8 mouse cellular contexts compared by ENCODE assay signal in genomic region chr8:114205221-114205901, GRCm38 (mm10). TPM values are rescaled to one million over a fixed set of nuclear protein-coding genes. Genes with fewer than 3 reads are reported as not detected.
DNase-seq lines count a peak whose midpoint lies in the region; ATAC-seq lines count a peak whose summit lies in the region.

Gene Vat1l, plus strand, starts transcription at chr8:114205612.

- peaks cover 13% of the 10 kb centered on the region; the same call in 1 of the 2 replicates for H3K27me3 ChIP-seq in kidney, embryonic 14.5 days (ENCODE audit: control insufficient read depth, insufficient read depth, low read length)
- H3K27me3 ChIP-seq in forebrain, embryonic 14.5 days (replicated peaks; ENCODE audit: control insufficient read depth, insufficient read depth, low read length): no peaks in the 10 kb centered on the region
- H3K27me3 ChIP-seq in stomach, embryonic 16.5 days (ENCODE audit: control insufficient read depth, insufficient read depth, low read length): peaks cover 22% of the 10 kb centered on the region

- peak within 1 kb of the TSS; percentile 47 for H3K4me3 ChIP-seq in kidney, embryonic 14.5 days (ENCODE audit: low read length)
- H3K4me3 ChIP-seq in forebrain, embryonic 14.5 days (ENCODE audit: low read depth, low read length): peak within 1 kb of the TSS; percentile 52
- peak within 1 kb of the TSS; percentile 48 for H3K4me3 ChIP-seq in stomach, embryonic 16.5 days (replicated peaks; ENCODE audit: low read length)

- WGBS in kidney, embryonic 14.5 days: under 1% methylated on average over 37 of the region's 39 CpGs
- under 1% methylated on average over 39 of the region's 39 CpGs for WGBS in forebrain, embryonic 14.5 days
- whole genome bisulfite sequencing in stomach, embryonic 16.5 days: under 1% methylated on average over 39 of the region's 39 CpGs

- no peak within 1 kb of the TSS for H3K27ac ChIP-seq in kidney, embryonic 14.5 days (ENCODE audit: low read depth, low read length)
- H3K27ac ChIP-seq in forebrain, embryonic 14.5 days (ENCODE audit: low read depth, low read length): no peak within 1 kb of the TSS
- no peak within 1 kb of the TSS for H3K27ac ChIP-seq in stomach, embryonic 16.5 days (ENCODE audit: low read length)

- H3K9ac ChIP-seq in kidney, embryonic 14.5 days (ENCODE audit: low read depth, low read length): peak within 1 kb of the TSS; percentile 2; the same call in 1 of the 2 replicates
- peak within 1 kb of the TSS; percentile 65 for H3K9ac ChIP-seq in forebrain, embryonic 14.5 days (ENCODE audit: low read length)
- peak within 1 kb of the TSS; percentile 26; the same call in 1 of the 2 replicates for H3K9ac ChIP-seq in stomach, embryonic 16.5 days (ENCODE audit: low read length)

- no peak for DNase-seq in kidney, adult 9 months
- peak; percentile 63 for DNase-seq in cerebellum, adult 11 months
- peak; percentile 74 for DNase-seq in forebrain, embryonic 14.5 days (ENCODE audit: low spot score)
- peak; percentile 13 for DNase-seq in layer of hippocampus, adult 9-10 months (ENCODE audit: low spot score)
- peak; percentile 66 for DNase-seq in mesoderm, embryonic 11.5 days (ENCODE audit: low read depth, low spot score)
- DNase-seq in thymus, adult 18-20 months: no peak

- no peaks in the 10 kb centered on the region for H3K9me3 ChIP-seq in kidney, embryonic 14.5 days (ENCODE audit: control insufficient read depth, low read length)
- no peaks in the 10 kb centered on the region for H3K9me3 ChIP-seq in forebrain, embryonic 14.5 days (replicated peaks; ENCODE audit: control insufficient read depth, low read length)
- H3K9me3 ChIP-seq in stomach, embryonic 16.5 days (replicated peaks; ENCODE audit: control insufficient read depth, low read length): no peaks in the 10 kb centered on the region

- peak within 1 kb of the TSS; percentile 69 for H3K4me2 ChIP-seq in kidney, embryonic 14.5 days (replicated peaks; ENCODE audit: low read depth, low read length)
- H3K4me2 ChIP-seq in forebrain, embryonic 14.5 days (ENCODE audit: low read length): peak within 1 kb of the TSS; percentile 81
- H3K4me2 ChIP-seq in stomach, embryonic 16.5 days (ENCODE audit: low read depth, low read length): peak within 1 kb of the TSS; percentile 64

- H3K4me1 ChIP-seq in kidney, embryonic 14.5 days (ENCODE audit: control insufficient read depth, insufficient read depth, low read length): 0 out of 2 replicates have a peak, but pooled peaks cover 3% of the 10 kb centered on the region
- peaks cover 10% of the 10 kb centered on the region; the same call in 1 of the 2 replicates for H3K4me1 ChIP-seq in forebrain, embryonic 14.5 days (ENCODE audit: control insufficient read depth, insufficient read depth, low read length)
- peaks cover 5% of the 10 kb centered on the region; the same call in 1 of the 2 replicates for H3K4me1 ChIP-seq in stomach, embryonic 16.5 days (ENCODE audit: control insufficient read depth, insufficient read depth, low read length)

- H3K36me3 ChIP-seq in kidney, embryonic 14.5 days (ENCODE audit: control insufficient read depth, insufficient read depth, low read length): no peaks in the 10 kb centered on the region
- H3K36me3 ChIP-seq in forebrain, embryonic 14.5 days (ENCODE audit: control insufficient read depth, insufficient read depth, low read length): no peaks in the 10 kb centered on the region
- no peaks in the 10 kb centered on the region for H3K36me3 ChIP-seq in stomach, embryonic 16.5 days (ENCODE audit: control insufficient read depth, insufficient read depth, low read length)

- ATAC-seq in kidney, embryonic 14.5 days (ENCODE audit: low FRiP score, low TSS enrichment): peak; percentile 94
- ATAC-seq in forebrain, embryonic 14.5 days: peak; percentile 90
- ATAC-seq in stomach, embryonic 16.5 days (ENCODE audit: insufficient read depth, low FRiP score): no peak

RNA-seq across cellular contexts. Expression of gene Vat1l, which starts in this region (rescaled TPM):
- 3.1 and 4.0 TPM in 2 replicates for polyA plus RNA-seq in kidney, embryonic 14.5 days (2014; fragmentation: Nextera tagmentation; extraction: Ambion mirVana)
- 29.7 and 32.2 TPM in 2 replicates for polyA plus RNA-seq in forebrain, embryonic 14.5 days (2014; fragmentation: Nextera tagmentation; extraction: Ambion mirVana)
- polyA plus RNA-seq in stomach, embryonic 16.5 days (2015; fragmentation: Nextera tagmentation; extraction: Ambion mirVana): 3.2 and 3.3 TPM in 2 replicates

Comparison
In these comparisons a context has a peak if more than half of its experiments do, and no peak if none do; other contexts are left out.
1. H3K9ac ChIP-seq: peak in every context shown above with its lines; median percentile 65 in forebrain, embryonic 14.5 days; 26 in stomach, embryonic 16.5 days; 2 in kidney, embryonic 14.5 days.
2. DNase-seq: peak in cerebellum, adult 11 months (single experiment), forebrain, embryonic 14.5 days (single experiment), layer of hippocampus, adult 9-10 months (single experiment) and mesoderm, embryonic 11.5 days (single experiment); none in kidney, adult 9 months (single experiment) and thymus, adult 18-20 months (0 of 2).
3. Peak in every context shown above with its lines, with median percentiles within 50 percentile points of each other: H3K4me2 ChIP-seq and H3K4me3 ChIP-seq.